Mouse (Mus musculus) limb, embryonic 15.5 days (tissue): ENCODE measurements around the gene Gm3183. TPM values are rescaled to one million over a fixed set of nuclear protein-coding genes. Genes with fewer than 3 reads are reported as not detected.
"Not testable (repeated sequence)": the region's sequence is repeated elsewhere in the genome, so short reads cannot be mapped to it uniquely, and the experiment has no call there.

Source experiments
- ATAC-seq: fragments of 200-750 bp; cut with Nextera tagmentation; 2 replicates; pipeline ENCODE4 v1.8.0; 2017; ENCODE audit warnings: low read depth, moderate TSS enrichment; ENCODE audit not compliant: insufficient number of reproducible peaks, low FRiP score, low TSS enrichment
- H3K27ac ChIP-seq: fragments of 300-500 bp; sonication (generic); 2 replicates; pipeline ENCODE4 v1.5.1; 2015; ENCODE audit warnings: moderate library complexity, mild to moderate bottlenecking, inconsistent platforms
- H3K27me3 ChIP-seq: fragments of 300-500 bp; sonication (generic); 2 replicates; pipeline ENCODE4 v1.6.1; 2015; ENCODE audit warnings: inconsistent platforms
- H3K36me3 ChIP-seq: fragments of 300-500 bp; sonication (generic); 2 replicates; pipeline ENCODE4 v1.6.1; 2015; ENCODE audit warnings: inconsistent platforms
- H3K4me1 ChIP-seq: fragments of 300-500 bp; sonication (generic); 2 replicates; pipeline ENCODE4 v1.6.1; 2015; ENCODE audit warnings: inconsistent platforms
- H3K4me2 ChIP-seq: fragments of 300-500 bp; sonication (generic); 2 replicates; pipeline ENCODE4 v1.6.1; 2015; ENCODE audit warnings: mild to moderate bottlenecking, inconsistent platforms
- H3K4me3 ChIP-seq: fragments of 300-500 bp; sonication (generic); 2 replicates; pipeline ENCODE4 v1.5.1; 2015; ENCODE audit warnings: mild to moderate bottlenecking, inconsistent platforms
- H3K9ac ChIP-seq: fragments of 300-500 bp; sonication (generic); 2 replicates; pipeline ENCODE4 v1.6.1; 2015; ENCODE audit warnings: inconsistent platforms
- H3K9me3 ChIP-seq: fragments of 300-500 bp; sonication (generic); 2 replicates; pipeline ENCODE4 v1.6.1; 2016; ENCODE audit warnings: inconsistent platforms
- WGBS: fragments of 180-500 bp; shearing (Covaris S2); methylation state at CpG from one replicate; pipeline ENCODE4 v1.1.7; 2015; 5-methylcytosine and 5-hydroxymethylcytosine counted together
- polyA plus RNA-seq: library from polyadenylated mRNA; unstranded; fragments of >200 nt; fragmentation: Nextera tagmentation; extraction: Ambion mirVana; gene quantifications from 2 replicates; pipeline ENCODE4 v1.2.1, GENCODE M21; 2015

The Gm3183 gene
- not detected in 2 replicates for polyA plus RNA-seq

DNA sequence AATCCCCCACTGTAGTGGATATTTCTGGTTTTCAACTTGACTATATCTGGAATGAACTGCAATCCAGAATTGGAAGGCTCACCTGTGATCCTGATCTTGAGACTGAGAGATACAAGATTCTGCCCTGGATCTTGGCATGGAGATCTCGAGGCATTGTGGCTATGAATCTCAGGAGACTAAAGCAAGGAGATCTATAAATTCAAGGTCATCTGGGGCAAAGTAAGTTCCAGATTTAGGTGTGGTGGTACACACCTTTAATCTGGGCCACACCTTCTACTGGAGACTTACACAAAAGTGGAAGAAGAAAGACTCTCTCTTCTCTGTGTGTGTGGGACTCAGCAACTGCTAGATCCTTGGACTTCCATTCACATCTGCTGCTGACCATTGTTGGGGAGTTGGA, at the start of gene Gm3183:
Gm3183 (plus strand) TSS at position 301 of the 400 bp plus-strand sequence.
- not testable (repeated sequence) for H3K36me3 ChIP-seq, H3K27me3 ChIP-seq, H3K4me1 ChIP-seq, H3K9me3 ChIP-seq, H3K9ac ChIP-seq, H3K27ac ChIP-seq, H3K4me3 ChIP-seq, H3K4me2 ChIP-seq, ATAC-seq
- no CpG with 5 or more reads among the region's 1 CpGs for WGBS

Other genes starting within 250 kb of the Gm3183 start
- not detected in 2 replicates for gene Gm3147, start 249.1 kb upstream of the Gm3183 start, polyA plus RNA-seq
- gene Gm6509, start 241.5 kb upstream of the Gm3183 start, polyA plus RNA-seq, result not detected in 2 replicates
- not detected in 2 replicates for gene Gm6205, start 217.1 kb upstream of the Gm3183 start, polyA plus RNA-seq
- gene Gm6367, start 123.2 kb downstream of the Gm3183 start, polyA plus RNA-seq, result not detected in 2 replicates
- gene Gm7942, start 241.5 kb downstream of the Gm3183 start, polyA plus RNA-seq, result not detected in 2 replicates